Mouse (Mus musculus) cerebellum, adult 2 months (tissue): Measurements from ENCODE around the gene Dnajb5.
A peak's percentile ranks its signal among the peaks of the same experiment; 100 is the strongest.

Experiments used
- CTCF ChIP-seq: fragments of 200-500 bp; IDR thresholded peaks from 2 replicates; pipeline ENCODE4 v1.5.1; 2011; ENCODE audit warnings: low read depth, mild to moderate bottlenecking, control low read depth, low read length, moderate library complexity, borderline replicate concordance; ENCODE audit not compliant: insufficient read depth
- POLR2A ChIP-seq: fragments of 200-500 bp; IDR thresholded peaks from 2 replicates; pipeline ENCODE4 v1.6.1; 2011; ENCODE audit warnings: low read length, control low read depth, borderline replicate concordance; ENCODE audit not compliant: insufficient read depth

- TF ChIP-seq CTCF = peak; percentile 25; the same call in 1 of the 2 replicates
- no peak for TF ChIP-seq POLR2A
These were observed 56.2 kb downstream of the Dnajb5 start for GRCm38 (mm10) chr4:43005765-43006164.
